Mouse (Mus musculus): ENCODE measurements at regions not wholly inside any gene's neighbourhood (a gene's known extent, or its start where the extent isn't known, plus 50 kb on each side); places are given as distances from the start of the nearest gene placed in this dataset.
"Not testable (repeated sequence)": the region's sequence is repeated elsewhere in the genome, so short reads cannot be mapped to it uniquely, and the experiment has no call there.

- DNase-seq (ENCODE audit: low read depth) = no peak
Measured at GRCm38 (mm10) chr2:117450172-117450865, 107.5 kb upstream of the Rasgrp1 start.

GRCm38 (mm10) chr2:117451818-117452217, 109.0 kb upstream of the Rasgrp1 start:
- no peak for DNase-seq (ENCODE audit: low read depth)

- no peak for DNase-seq (ENCODE audit: low read depth)
Measured at GRCm38 (mm10) chr2:117455021-117455739, 112.4 kb upstream of the Rasgrp1 start.

GRCm38 (mm10) chr2:117455740-117456455, 113.1 kb upstream of the Rasgrp1 start:
- DNase-seq (ENCODE audit: low read depth) = no peak

- no peak for DNase-seq (ENCODE audit: low read depth)
Measured at GRCm38 (mm10) chr2:117456456-117457020, 113.7 kb upstream of the Rasgrp1 start.

GRCm38 (mm10) chr2:117461541-117462290, 118.9 kb upstream of the Rasgrp1 start:
- DNase-seq (ENCODE audit: low read depth) = no peak

- no peak for DNase-seq (ENCODE audit: low read depth)
Measured at GRCm38 (mm10) chr2:117474885-117475542, 132.2 kb upstream of the Rasgrp1 start.

- DNase-seq (ENCODE audit: low read depth) = no peak
Measured at GRCm38 (mm10) chr2:117475561-117475960, 132.8 kb upstream of the Rasgrp1 start.

GRCm38 (mm10) chr2:117477503-117477902, 134.7 kb upstream of the Rasgrp1 start:
- not testable (repeated sequence) for DNase-seq (ENCODE audit: low read depth)

GRCm38 (mm10) chr2:117479244-117480009, 136.6 kb upstream of the Rasgrp1 start:
- DNase-seq (ENCODE audit: low read depth) = not testable (repeated sequence)

GRCm38 (mm10) chr2:117486447-117486846, 143.6 kb upstream of the Rasgrp1 start:
- no peak for DNase-seq (ENCODE audit: low read depth)

GRCm38 (mm10) chr2:117498565-117498964, 155.8 kb upstream of the Rasgrp1 start:
- DNase-seq (ENCODE audit: low read depth) = peak; percentile 4

GRCm38 (mm10) chr2:117502611-117503010, 159.8 kb upstream of the Rasgrp1 start:
- no peak for DNase-seq (ENCODE audit: low read depth)

- DNase-seq (ENCODE audit: low read depth) = no peak
Measured at GRCm38 (mm10) chr2:117511737-117512136, 168.9 kb upstream of the Rasgrp1 start.

GRCm38 (mm10) chr2:117512551-117512950, 169.8 kb upstream of the Rasgrp1 start:
- no peak for DNase-seq (ENCODE audit: low read depth)

GRCm38 (mm10) chr2:117524437-117524836, 181.6 kb upstream of the Rasgrp1 start:
- DNase-seq (ENCODE audit: low read depth) = no peak

GRCm38 (mm10) chr2:117538865-117539264, 196.1 kb upstream of the Rasgrp1 start:
- no peak for DNase-seq (ENCODE audit: low read depth)

GRCm38 (mm10) chr2:117539285-117539684, 196.5 kb upstream of the Rasgrp1 start:
- no peak for DNase-seq (ENCODE audit: low read depth)

- DNase-seq (ENCODE audit: low read depth) = no peak
Measured at GRCm38 (mm10) chr2:117541471-117541870, 198.7 kb upstream of the Rasgrp1 start.

- DNase-seq (ENCODE audit: low read depth) = no peak
Measured at GRCm38 (mm10) chr2:117542298-117542697, 199.5 kb upstream of the Rasgrp1 start.

All from gonadal fat pad, adult 2 months (tissue).